Mouse (Mus musculus): ENCODE measurements around the gene Eml5. TPM values are rescaled to one million over a fixed set of nuclear protein-coding genes. Genes with fewer than 3 reads are reported as not detected.

Gene Eml5
- total RNA-seq (2023): 65.3 TPM

DNA sequence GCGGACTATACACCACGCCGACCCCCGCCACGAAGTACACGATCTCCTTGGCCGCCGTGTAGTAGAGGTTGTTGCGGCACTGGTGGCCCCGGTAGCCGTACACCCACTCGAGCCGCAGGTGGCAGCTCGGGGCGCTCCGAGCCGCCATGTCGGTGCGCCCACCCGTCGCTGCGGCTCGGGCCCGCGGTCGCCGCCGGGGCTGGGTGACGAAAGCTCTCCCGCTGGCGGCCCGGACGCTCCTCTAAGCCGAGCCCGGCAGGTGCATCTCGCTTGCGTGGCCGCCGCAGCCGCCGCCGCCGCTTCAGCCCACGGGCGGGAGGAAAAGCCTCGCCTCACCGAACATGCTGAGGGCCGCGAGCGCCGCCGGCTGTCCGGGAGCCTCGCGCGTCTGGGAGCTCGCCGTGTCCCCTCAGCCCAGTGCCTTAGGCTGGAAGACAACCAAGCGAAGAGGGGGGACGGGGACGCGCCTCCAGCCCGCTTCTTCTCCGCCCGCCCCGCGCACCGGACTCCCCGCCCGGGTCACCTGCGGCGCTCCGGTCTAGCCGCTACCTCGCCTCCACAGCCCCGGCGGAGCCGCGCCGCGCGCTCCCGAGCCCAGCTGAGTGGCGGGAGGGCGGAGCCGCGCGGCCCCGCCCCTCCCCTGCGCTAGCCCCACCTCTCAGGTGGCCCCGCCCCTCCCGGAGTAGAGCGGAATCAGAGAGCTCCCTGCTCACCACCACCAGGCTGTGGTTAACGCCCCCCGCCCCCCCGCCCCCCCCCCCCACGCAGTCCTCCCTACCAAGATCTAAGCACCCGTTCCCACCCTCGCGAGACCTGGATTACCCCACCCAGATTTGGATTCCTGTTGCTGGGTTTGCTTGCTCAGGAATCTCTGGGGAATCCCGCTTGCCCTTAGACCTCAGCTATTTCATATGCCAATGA, at the start of gene Eml5:
Gene Eml5 (minus strand): TSS at position 604 of the 921 bp plus-strand sequence.

DNA sequence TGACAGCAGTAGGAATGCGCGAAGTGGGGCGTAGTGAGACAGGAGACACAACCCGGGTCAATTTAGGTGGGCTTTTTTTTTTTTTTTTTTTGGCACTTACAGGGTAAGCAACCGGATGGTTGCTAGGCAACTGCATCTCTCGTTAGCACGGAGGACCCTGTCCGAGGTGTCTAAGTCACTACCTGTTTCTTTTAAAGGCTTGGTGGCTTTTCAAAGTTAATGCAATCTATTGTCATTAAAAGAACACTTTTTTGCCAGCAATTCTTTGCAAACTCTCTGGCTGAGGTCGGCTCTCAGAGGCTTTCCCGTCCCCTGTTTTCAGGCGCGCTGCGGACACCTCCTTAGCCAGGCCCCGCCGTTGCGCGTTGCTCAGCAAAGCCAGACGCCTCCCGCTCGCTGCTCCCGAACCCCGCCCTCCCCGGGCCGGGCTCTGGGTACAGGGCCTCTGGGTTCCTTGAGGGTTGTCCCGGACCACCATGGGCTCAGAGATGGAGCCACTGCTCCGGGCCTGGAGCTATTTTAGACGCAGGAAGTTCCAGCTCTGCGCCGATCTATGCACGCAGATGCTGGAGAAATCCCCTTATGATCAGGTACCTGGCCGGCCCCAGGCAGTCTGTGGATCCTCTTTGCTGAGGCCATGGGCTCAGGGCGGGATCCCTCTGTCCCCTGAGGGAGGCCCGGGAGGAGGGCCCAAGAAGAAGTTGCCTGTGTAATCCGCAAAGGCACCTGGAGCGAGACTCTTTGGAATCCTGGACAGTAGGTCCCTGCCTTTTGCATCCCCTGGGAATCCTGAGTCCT, 19.1 kb upstream of the Eml5 start, which contains the start of gene Ttc8:
Gene Ttc8 (plus strand): TSS at position 381 of the 798 bp plus-strand sequence.

DNA sequence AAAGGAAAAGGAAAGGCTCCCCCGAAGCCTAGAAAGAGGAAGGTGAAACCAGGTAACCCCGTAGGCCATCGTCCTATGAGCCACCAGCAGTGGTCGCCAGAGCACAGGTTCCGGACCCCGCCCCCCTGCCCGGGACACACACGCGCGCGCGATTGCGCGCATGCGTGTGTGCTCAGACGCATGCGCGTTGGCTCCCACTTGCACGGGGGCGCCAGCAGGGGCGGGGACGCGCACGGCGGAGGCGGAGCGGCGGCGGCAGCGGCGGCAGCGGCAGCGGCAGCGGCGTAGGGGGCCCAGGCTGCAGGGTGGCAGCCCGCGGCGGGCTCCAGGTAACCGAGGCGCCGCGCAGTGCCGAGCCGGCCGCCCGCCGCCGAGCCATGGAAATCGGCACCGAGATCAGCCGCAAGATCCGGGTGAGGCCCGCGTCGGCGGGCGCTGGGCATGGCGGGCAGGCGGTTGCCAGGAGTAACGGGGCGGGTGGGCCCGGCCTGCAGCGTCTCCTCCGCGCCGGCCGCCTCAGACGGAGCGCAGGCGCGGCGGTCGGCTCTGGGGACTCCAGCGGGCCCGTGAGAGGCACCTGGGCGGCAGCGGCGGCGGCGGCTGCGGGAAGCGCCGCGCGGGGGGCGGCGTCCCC, 154.4 kb downstream of the Eml5 start, which contains the start of gene Zc3h14:
Gene Zc3h14 (plus strand): TSS at position 219 of the 634 bp plus-strand sequence.

DNA sequence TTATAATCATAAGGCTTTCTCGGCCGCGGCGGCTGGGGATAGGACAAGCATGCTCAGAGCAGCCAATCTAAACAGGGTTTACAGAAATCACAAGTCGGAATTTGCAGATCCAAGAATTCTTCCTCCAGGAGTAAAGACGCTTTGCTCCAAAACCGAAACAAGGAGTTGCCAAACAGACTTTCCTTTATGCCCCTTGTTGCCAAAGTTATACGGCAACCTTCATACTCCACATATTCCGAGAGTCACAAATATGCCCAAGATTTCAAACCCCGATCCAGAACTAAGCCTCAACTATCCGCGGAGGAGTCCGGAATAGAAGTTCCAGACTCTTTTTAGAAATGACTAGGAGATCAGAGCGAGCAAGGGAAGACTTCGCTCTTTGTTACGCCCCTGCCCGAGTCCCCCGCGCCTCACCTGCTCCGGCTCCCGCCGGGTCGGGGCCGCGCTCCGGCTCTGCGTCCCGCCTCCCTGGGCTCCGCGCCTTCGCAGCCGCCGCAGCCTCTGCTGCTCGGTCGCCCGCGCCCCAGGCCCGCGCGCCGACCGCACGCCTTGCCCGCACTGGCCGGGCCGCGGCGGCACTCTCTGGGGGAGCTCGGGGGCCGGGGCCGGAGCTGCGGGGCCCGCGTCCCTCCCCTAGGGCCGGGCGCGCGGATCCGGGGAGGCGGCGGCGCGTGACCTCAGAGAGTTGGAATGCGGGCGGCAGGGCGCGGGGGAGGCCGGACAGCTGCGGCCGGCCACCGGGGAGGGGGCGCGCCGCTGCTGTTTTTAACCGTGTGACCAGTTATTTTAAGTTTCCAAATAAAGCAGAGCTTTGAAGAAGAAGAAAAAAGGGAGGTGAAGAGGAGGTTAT, 164.1 kb downstream of the Eml5 start, which contains the start of gene Ptpn21:
Gene Ptpn21 (minus strand): TSS at position 455 of the 850 bp plus-strand sequence.

Other genes with a start within 250 kb of the Eml5 start
- gene Ptpn21, start 164.1 kb downstream of the Eml5 start, total RNA-seq (2023): 6.6 TPM
- gene Zc3h14, start 154.5 kb downstream of the Eml5 start, total RNA-seq (2023): 80.7 TPM
- gene Ttc8, start 19.1 kb upstream of the Eml5 start, total RNA-seq (2023): 6.8 TPM

All from CD8-positive naive resting alpha-beta T cell, adult 57 days (primary cell).